Mouse (Mus musculus): ENCODE data around the gene Mast3. TPM values are rescaled to one million over a fixed set of nuclear protein-coding genes. Genes with fewer than 3 reads are reported as not detected.

The Mast3 gene
- polyA plus RNA-seq, 1 experiment, result 4.8 TPM

GRCm38 (mm10) chr8:70810962-70811680 lies 6.3 kb upstream of the Mast3 start:
- Histone ChIP-seq H3K4me1 (ENCODE audit: control insufficient read depth) (peaks cover 20% of the 10 kb centered on the region), H3K27me3 (ENCODE audit: control insufficient read depth) (peaks cover 18% of the 10 kb centered on the region), H3K4me3 (replicated peaks) (no peak overlapping the region), H3K36me3 (ENCODE audit: control insufficient read depth) (no peaks in the 10 kb centered on the region), H3K9me3 (ENCODE audit: control insufficient read depth, low read length) (no peaks in the 10 kb centered on the region)
- TF ChIP-seq GATA1 (IDR thresholded peaks at IDR 0.05; ENCODE audit: low read length) (no peak), TAL1 (IDR thresholded peaks at IDR 0.05; ENCODE audit: low read length) (no peak)

- H3K4me1 ChIP-seq (ENCODE audit: control insufficient read depth), result peaks cover 34% of the 10 kb centered on the region
- H3K36me3 ChIP-seq (ENCODE audit: control insufficient read depth), result no peaks in the 10 kb centered on the region
- no peak for TF ChIP-seq TAL1 (IDR thresholded peaks at IDR 0.05; ENCODE audit: low read length)
- no peak for TF ChIP-seq GATA1 (IDR thresholded peaks at IDR 0.05; ENCODE audit: low read length)
- no peak overlapping the region for H3K4me3 ChIP-seq (replicated peaks)
- H3K9me3 ChIP-seq (ENCODE audit: control insufficient read depth, low read length), result no peaks in the 10 kb centered on the region
- H3K27me3 ChIP-seq (ENCODE audit: control insufficient read depth), result peaks cover 18% of the 10 kb centered on the region
Measured at GRCm38 (mm10) chr8:70808955-70809701, 4.3 kb upstream of the Mast3 start.

- Histone ChIP-seq H3K4me3 (replicated peaks) (no peak within 1 kb of the TSS), H3K36me3 (ENCODE audit: control insufficient read depth) (no peaks in the 10 kb centered on the region), H3K4me1 (ENCODE audit: control insufficient read depth) (peaks cover 43% of the 10 kb centered on the region), H3K9me3 (ENCODE audit: control insufficient read depth, low read length) (no peaks in the 10 kb centered on the region), H3K27me3 (ENCODE audit: control insufficient read depth) (peaks cover 15% of the 10 kb centered on the region)
- TF ChIP-seq GATA1 (IDR thresholded peaks at IDR 0.05; ENCODE audit: low read length) (no peak), TAL1 (IDR thresholded peaks at IDR 0.05; ENCODE audit: low read length) (no peak)
Measured at GRCm38 (mm10) chr8:70808239-70808638, 3.4 kb upstream of the Mast3 start, which contains the start of gene Il12rb1. TSS of gene Il12rb1 (plus strand) at chr8:70808449.

GRCm38 (mm10) chr8:70807304-70807703 lies 2.5 kb upstream of the Mast3 start:
- Histone ChIP-seq H3K27me3 (ENCODE audit: control insufficient read depth) (peaks cover 14% of the 10 kb centered on the region), H3K4me3 (replicated peaks) (no peak overlapping the region), H3K9me3 (ENCODE audit: control insufficient read depth, low read length) (no peaks in the 10 kb centered on the region), H3K4me1 (ENCODE audit: control insufficient read depth) (peaks cover 51% of the 10 kb centered on the region), H3K36me3 (ENCODE audit: control insufficient read depth) (no peaks in the 10 kb centered on the region)
- no peak for TF ChIP-seq GATA1 (IDR thresholded peaks at IDR 0.05; ENCODE audit: low read length)

GRCm38 (mm10) chr8:70806541-70806940 lies 1.7 kb upstream of the Mast3 start:
- Histone ChIP-seq H3K4me1 (ENCODE audit: control insufficient read depth) (peaks cover 57% of the 10 kb centered on the region), H3K27me3 (ENCODE audit: control insufficient read depth) (peaks cover 14% of the 10 kb centered on the region), H3K9me3 (ENCODE audit: control insufficient read depth, low read length) (no peaks in the 10 kb centered on the region), H3K36me3 (ENCODE audit: control insufficient read depth) (no peaks in the 10 kb centered on the region), H3K4me3 (replicated peaks) (no peak overlapping the region)
- TF ChIP-seq GATA1 (IDR thresholded peaks at IDR 0.05; ENCODE audit: low read length) (no peak), TAL1 (IDR thresholded peaks at IDR 0.05; ENCODE audit: low read length) (no peak)

GRCm38 (mm10) chr8:70803761-70804480 lies 933 bp downstream of the Mast3 start:
- Histone ChIP-seq H3K36me3 (ENCODE audit: control insufficient read depth) (no peaks in the 10 kb centered on the region), H3K4me3 (replicated peaks) (peak overlapping the region; percentile 66), H3K4me1 (ENCODE audit: control insufficient read depth) (peaks cover 57% of the 10 kb centered on the region), H3K9me3 (ENCODE audit: control insufficient read depth, low read length) (no peaks in the 10 kb centered on the region), H3K27me3 (ENCODE audit: control insufficient read depth) (peaks cover 33% of the 10 kb centered on the region)
- no peak for TF ChIP-seq GATA1 (IDR thresholded peaks at IDR 0.05; ENCODE audit: low read length)
- no peak for TF ChIP-seq TAL1 (IDR thresholded peaks at IDR 0.05; ENCODE audit: low read length)

- TF ChIP-seq TAL1 (IDR thresholded peaks at IDR 0.05; ENCODE audit: low read length) (no peak), GATA1 (IDR thresholded peaks at IDR 0.05; ENCODE audit: low read length) (no peak)
- peaks cover 42% of the 10 kb centered on the region for H3K27me3 ChIP-seq (ENCODE audit: control insufficient read depth)
- H3K4me1 ChIP-seq (ENCODE audit: control insufficient read depth), result peaks cover 62% of the 10 kb centered on the region
- no peaks in the 10 kb centered on the region; the same call in 1 of the 2 replicates for H3K9me3 ChIP-seq (ENCODE audit: control insufficient read depth, low read length)
- H3K4me3 ChIP-seq (replicated peaks), result peak overlapping the region; percentile 66
- no peaks in the 10 kb centered on the region for H3K36me3 ChIP-seq (ENCODE audit: control insufficient read depth)
Measured at GRCm38 (mm10) chr8:70802786-70803510, 1.9 kb downstream of the Mast3 start.

- H3K36me3 ChIP-seq (ENCODE audit: control insufficient read depth), result no peaks in the 10 kb centered on the region
- no peaks in the 10 kb centered on the region; the same call in 1 of the 2 replicates for H3K9me3 ChIP-seq (ENCODE audit: control insufficient read depth, low read length)
- TF ChIP-seq GATA1 (IDR thresholded peaks at IDR 0.05; ENCODE audit: low read length) (no peak), TAL1 (IDR thresholded peaks at IDR 0.05; ENCODE audit: low read length) (no peak)
- no peak overlapping the region for H3K4me3 ChIP-seq (replicated peaks)
- H3K4me1 ChIP-seq (ENCODE audit: control insufficient read depth), result peaks cover 65% of the 10 kb centered on the region
- H3K27me3 ChIP-seq (ENCODE audit: control insufficient read depth), result peaks cover 53% of the 10 kb centered on the region
Measured at GRCm38 (mm10) chr8:70801830-70802229, 3.0 kb downstream of the Mast3 start.

Measured in erythroblast, embryonic 14.5 days (primary cell).